ENCODE assay signal across 8 mouse cellular contexts in genomic region chr2:138033379-138034122, GRCm38 (mm10).
DNase-seq lines count a peak whose midpoint lies in the region; ATAC-seq lines count a peak whose summit lies in the region.

No protein-coding gene starts in this region.

- intact Hi-C loops in heart, postnatal 14 days (cut with DNase I) = loop anchor here (2.0 to 5.0 kb wide), 3 partner anchors 247 to 1337 kb away; no protein-coding TSS in a partner anchor

- H3K9me3 ChIP-seq in lung, embryonic 16.5 days (ENCODE audit: control insufficient read depth, low read length) = no peaks in the 10 kb centered on the region

- no peak overlapping the region for H3K9ac ChIP-seq in lung, embryonic 16.5 days (ENCODE audit: low read length)

- no peaks in the 10 kb centered on the region for H3K27me3 ChIP-seq in lung, embryonic 16.5 days (ENCODE audit: control insufficient read depth, insufficient read depth, low read depth, low read length)

- H3K4me3 ChIP-seq in lung, embryonic 16.5 days (ENCODE audit: low read length) = no peak overlapping the region

- no peaks in the 10 kb centered on the region for H3K4me1 ChIP-seq in lung, embryonic 16.5 days (replicated peaks; ENCODE audit: control insufficient read depth, insufficient read depth, low read length)

- peak; percentile 45; the same call in 1 of the 2 replicates for ATAC-seq in lung, embryonic 16.5 days (ENCODE audit: low read depth)

- no peaks in the 10 kb centered on the region for H3K36me3 ChIP-seq in lung, embryonic 16.5 days (ENCODE audit: control insufficient read depth, insufficient read depth, low read length)

- WGBS in lung, embryonic 16.5 days = 33% methylated on average over 11 of the region's 11 CpGs

- peak; percentile 36 for DNase-seq in Muller cell, postnatal 12 days (ENCODE audit: inconsistent ontology term)
- peak; percentile 1 for DNase-seq in c-Kit-negative CD71-positive TER-119-positive erythroid progenitor cells, embryonic 14.5 days (ENCODE audit: low read depth, low spot score)
- DNase-seq in fibroblast of lung, adult 2 months (ENCODE audit: low read depth) = peak; percentile 39
- DNase-seq in heart, postnatal 14 days = peak; percentile 86 to 87
- DNase-seq in layer of hippocampus, adult 18-20 months (ENCODE audit: low spot score in 2 of 2) = peak; percentile 59 to 85
- peak; percentile 41 for DNase-seq in retina, adult 2 months (ENCODE audit: low read depth, low spot score)
- DNase-seq in urinary bladder, postnatal 25 days (ENCODE audit: low spot score) = peak; percentile 88

- no peak overlapping the region for H3K4me2 ChIP-seq in lung, embryonic 16.5 days (ENCODE audit: low read depth, low read length)

- H3K27ac ChIP-seq in lung, embryonic 16.5 days (ENCODE audit: low read length) = no peak overlapping the region

Comparison
In these comparisons a context has a peak if more than half of its experiments do, and no peak if none do; other contexts are left out.
1. DNase-seq: peak in every context shown above with its lines; median percentile 88 in urinary bladder, postnatal 25 days; 86 in heart, postnatal 14 days; 72 in layer of hippocampus, adult 18-20 months; 41 in retina, adult 2 months; 39 in fibroblast of lung, adult 2 months; 36 in Muller cell, postnatal 12 days; 1 in c-Kit-negative CD71-positive TER-119-positive erythroid progenitor cells, embryonic 14.5 days.